Mouse (Mus musculus): ENCODE measurements around the gene Fam131b. TPM values are rescaled to one million over a fixed set of nuclear protein-coding genes. Genes with fewer than 3 reads are reported as not detected.
A peak's percentile ranks its signal among the peaks of the same experiment; 100 is the strongest.

The Fam131b gene
- polyA plus RNA-seq, 1 experiment from 2014 or later = 0.21 TPM

- WGBS = 64% methylated on average over 12 of the region's 12 CpGs
- Histone ChIP-seq H3K9ac (ENCODE audit: low read length) (peak overlapping the region; percentile 28; the same call in 1 of the 2 replicates), H3K27me3 (ENCODE audit: control insufficient read depth, insufficient read depth, low read length) (no peaks in the 10 kb centered on the region), H3K4me3 (ENCODE audit: low read length) (no peak overlapping the region), H3K4me2 (ENCODE audit: low read depth, low read length) (no peak overlapping the region), H3K9me3 (replicated peaks; ENCODE audit: control insufficient read depth, low read length) (no peaks in the 10 kb centered on the region), H3K36me3 (ENCODE audit: control insufficient read depth, insufficient read depth) (peaks cover 45% of the 10 kb centered on the region), H3K27ac (ENCODE audit: low read length) (peak overlapping the region; percentile 80), H3K4me1 (ENCODE audit: control insufficient read depth, insufficient read depth, low read length) (peaks cover 73% of the 10 kb centered on the region)
- no peak for ATAC-seq (replicated peaks; ENCODE audit: extremely low read depth, insufficient read depth, low FRiP score)
These were observed 34.5 kb upstream of the Fam131b start for GRCm38 (mm10) chr6:42358901-42359300.

- Histone ChIP-seq H3K4me3 (ENCODE audit: low read length) (no peak overlapping the region), H3K4me1 (ENCODE audit: control insufficient read depth, insufficient read depth, low read length) (peaks cover 80% of the 10 kb centered on the region), H3K4me2 (ENCODE audit: low read depth, low read length) (no peak overlapping the region), H3K27ac (ENCODE audit: low read length) (peak overlapping the region; percentile 54), H3K9me3 (replicated peaks; ENCODE audit: control insufficient read depth, low read length) (no peaks in the 10 kb centered on the region), H3K9ac (ENCODE audit: low read length) (no peak overlapping the region), H3K36me3 (ENCODE audit: control insufficient read depth, insufficient read depth) (peaks cover 50% of the 10 kb centered on the region), H3K27me3 (ENCODE audit: control insufficient read depth, insufficient read depth, low read length) (no peaks in the 10 kb centered on the region)
- no peak for ATAC-seq (replicated peaks; ENCODE audit: extremely low read depth, insufficient read depth, low FRiP score)
- 49% methylated on average over 6 of the region's 6 CpGs for WGBS
These were observed 33.5 kb upstream of the Fam131b start for GRCm38 (mm10) chr6:42357901-42358300.

GRCm38 (mm10) chr6:42356913-42357312 is 32.5 kb upstream of the Fam131b start:
- peaks cover 80% of the 10 kb centered on the region for H3K4me1 ChIP-seq (ENCODE audit: control insufficient read depth, insufficient read depth, low read length)
- H3K9me3 ChIP-seq (replicated peaks; ENCODE audit: control insufficient read depth, low read length) = no peaks in the 10 kb centered on the region
- no peak overlapping the region for H3K4me2 ChIP-seq (ENCODE audit: low read depth, low read length)
- H3K27me3 ChIP-seq (ENCODE audit: control insufficient read depth, insufficient read depth, low read length) = no peaks in the 10 kb centered on the region
- peaks cover 50% of the 10 kb centered on the region for H3K36me3 ChIP-seq (ENCODE audit: control insufficient read depth, insufficient read depth)
- no peak overlapping the region for H3K4me3 ChIP-seq (ENCODE audit: low read length)
- WGBS = 86% methylated on average over 5 of the region's 5 CpGs
- no peak overlapping the region for H3K9ac ChIP-seq (ENCODE audit: low read length)
- ATAC-seq (replicated peaks; ENCODE audit: extremely low read depth, insufficient read depth, low FRiP score) = no peak
- H3K27ac ChIP-seq (ENCODE audit: low read length) = no peak overlapping the region

- WGBS = 91% methylated on average over 13 of the region's 13 CpGs
- H3K27me3 ChIP-seq (ENCODE audit: control insufficient read depth, insufficient read depth, low read length) = no peaks in the 10 kb centered on the region
- H3K36me3 ChIP-seq (ENCODE audit: control insufficient read depth, insufficient read depth) = peaks cover 50% of the 10 kb centered on the region
- no peak for ATAC-seq (replicated peaks; ENCODE audit: extremely low read depth, insufficient read depth, low FRiP score)
- no peak overlapping the region for H3K4me2 ChIP-seq (ENCODE audit: low read depth, low read length)
- no peak overlapping the region for H3K4me3 ChIP-seq (ENCODE audit: low read length)
- H3K27ac ChIP-seq (ENCODE audit: low read length) = no peak overlapping the region
- H3K4me1 ChIP-seq (ENCODE audit: control insufficient read depth, insufficient read depth, low read length) = peaks cover 80% of the 10 kb centered on the region
- no peaks in the 10 kb centered on the region for H3K9me3 ChIP-seq (replicated peaks; ENCODE audit: control insufficient read depth, low read length)
- H3K9ac ChIP-seq (ENCODE audit: low read length) = no peak overlapping the region
These were observed 31.6 kb upstream of the Fam131b start for GRCm38 (mm10) chr6:42355794-42356600.

- peak overlapping the region; percentile 62; the same call in 1 of the 2 replicates for H3K9ac ChIP-seq (ENCODE audit: low read length)
- H3K4me3 ChIP-seq (ENCODE audit: low read length) = no peak overlapping the region
- H3K27ac ChIP-seq (ENCODE audit: low read length) = no peak overlapping the region
- H3K4me2 ChIP-seq (ENCODE audit: low read depth, low read length) = peak overlapping the region; percentile 94
- ATAC-seq (replicated peaks; ENCODE audit: extremely low read depth, insufficient read depth, low FRiP score) = no peak
- 89% methylated on average over 6 of the region's 6 CpGs for WGBS
- peaks cover 50% of the 10 kb centered on the region for H3K36me3 ChIP-seq (ENCODE audit: control insufficient read depth, insufficient read depth)
- H3K27me3 ChIP-seq (ENCODE audit: control insufficient read depth, insufficient read depth, low read length) = no peaks in the 10 kb centered on the region
- H3K9me3 ChIP-seq (replicated peaks; ENCODE audit: control insufficient read depth, low read length) = no peaks in the 10 kb centered on the region
- peaks cover 82% of the 10 kb centered on the region for H3K4me1 ChIP-seq (ENCODE audit: control insufficient read depth, insufficient read depth, low read length)
These were observed 30.9 kb upstream of the Fam131b start for GRCm38 (mm10) chr6:42355366-42355765.

- Histone ChIP-seq H3K9ac (ENCODE audit: low read length) (peak overlapping the region; percentile 62), H3K4me2 (ENCODE audit: low read depth, low read length) (peak overlapping the region; percentile 94), H3K4me1 (ENCODE audit: control insufficient read depth, insufficient read depth, low read length) (peaks cover 72% of the 10 kb centered on the region), H3K27me3 (ENCODE audit: control insufficient read depth, insufficient read depth, low read length) (no peaks in the 10 kb centered on the region), H3K9me3 (replicated peaks; ENCODE audit: control insufficient read depth, low read length) (no peaks in the 10 kb centered on the region), H3K4me3 (ENCODE audit: low read length) (peak overlapping the region; percentile 90), H3K36me3 (ENCODE audit: control insufficient read depth, insufficient read depth) (peaks cover 43% of the 10 kb centered on the region), H3K27ac (ENCODE audit: low read length) (peak overlapping the region; percentile 98)
- 17% methylated on average over 11 of the region's 11 CpGs for WGBS
- no peak for ATAC-seq (replicated peaks; ENCODE audit: extremely low read depth, insufficient read depth, low FRiP score)
These were observed 29.9 kb upstream of the Fam131b start for GRCm38 (mm10) chr6:42354076-42355019.

- no peaks in the 10 kb centered on the region for H3K27me3 ChIP-seq (ENCODE audit: control insufficient read depth, insufficient read depth, low read length)
- H3K4me3 ChIP-seq (ENCODE audit: low read length) = peak overlapping the region; percentile 90
- WGBS = 24% methylated on average over 8 of the region's 8 CpGs
- H3K36me3 ChIP-seq (ENCODE audit: control insufficient read depth, insufficient read depth) = peaks cover 33% of the 10 kb centered on the region
- no peak for ATAC-seq (replicated peaks; ENCODE audit: extremely low read depth, insufficient read depth, low FRiP score)
- peaks cover 70% of the 10 kb centered on the region for H3K4me1 ChIP-seq (ENCODE audit: control insufficient read depth, insufficient read depth, low read length)
- H3K4me2 ChIP-seq (ENCODE audit: low read depth, low read length) = peak overlapping the region; percentile 94
- peak overlapping the region; percentile 98 for H3K27ac ChIP-seq (ENCODE audit: low read length)
- peak overlapping the region; percentile 51 for H3K9ac ChIP-seq (ENCODE audit: low read length)
- H3K9me3 ChIP-seq (replicated peaks; ENCODE audit: control insufficient read depth, low read length) = no peaks in the 10 kb centered on the region
These were observed 28.7 kb upstream of the Fam131b start for GRCm38 (mm10) chr6:42353180-42353579.

- Histone ChIP-seq H3K4me1 (ENCODE audit: control insufficient read depth, insufficient read depth, low read length) (peaks cover 63% of the 10 kb centered on the region), H3K4me2 (ENCODE audit: low read depth, low read length) (peak overlapping the region; percentile 94), H3K9ac (ENCODE audit: low read length) (peak overlapping the region; percentile 98), H3K9me3 (replicated peaks; ENCODE audit: control insufficient read depth, low read length) (no peaks in the 10 kb centered on the region), H3K4me3 (ENCODE audit: low read length) (peak overlapping the region; percentile 90), H3K27ac (ENCODE audit: low read length) (peak overlapping the region; percentile 98), H3K36me3 (ENCODE audit: control insufficient read depth, insufficient read depth) (peaks cover 28% of the 10 kb centered on the region), H3K27me3 (ENCODE audit: control insufficient read depth, insufficient read depth, low read length) (no peaks in the 10 kb centered on the region)
- WGBS = 75% methylated on average over 1 of the region's 1 CpGs
- ATAC-seq (replicated peaks; ENCODE audit: extremely low read depth, insufficient read depth, low FRiP score) = no peak
These were observed 28.0 kb upstream of the Fam131b start for GRCm38 (mm10) chr6:42352486-42352846.

All from heart, embryonic 16.5 days (tissue).